Mouse (Mus musculus): ENCODE data around the gene Inhbe. TPM values are rescaled to one million over a fixed set of nuclear protein-coding genes. Genes with fewer than 3 reads are reported as not detected.

The Inhbe gene
- total RNA-seq, 2 experiments from 2014 or later = not detected

GRCm38 (mm10) chr10:127343029-127343428 is 11.2 kb downstream of the Inhbe start:
- DNase-seq = no peak

DNA sequence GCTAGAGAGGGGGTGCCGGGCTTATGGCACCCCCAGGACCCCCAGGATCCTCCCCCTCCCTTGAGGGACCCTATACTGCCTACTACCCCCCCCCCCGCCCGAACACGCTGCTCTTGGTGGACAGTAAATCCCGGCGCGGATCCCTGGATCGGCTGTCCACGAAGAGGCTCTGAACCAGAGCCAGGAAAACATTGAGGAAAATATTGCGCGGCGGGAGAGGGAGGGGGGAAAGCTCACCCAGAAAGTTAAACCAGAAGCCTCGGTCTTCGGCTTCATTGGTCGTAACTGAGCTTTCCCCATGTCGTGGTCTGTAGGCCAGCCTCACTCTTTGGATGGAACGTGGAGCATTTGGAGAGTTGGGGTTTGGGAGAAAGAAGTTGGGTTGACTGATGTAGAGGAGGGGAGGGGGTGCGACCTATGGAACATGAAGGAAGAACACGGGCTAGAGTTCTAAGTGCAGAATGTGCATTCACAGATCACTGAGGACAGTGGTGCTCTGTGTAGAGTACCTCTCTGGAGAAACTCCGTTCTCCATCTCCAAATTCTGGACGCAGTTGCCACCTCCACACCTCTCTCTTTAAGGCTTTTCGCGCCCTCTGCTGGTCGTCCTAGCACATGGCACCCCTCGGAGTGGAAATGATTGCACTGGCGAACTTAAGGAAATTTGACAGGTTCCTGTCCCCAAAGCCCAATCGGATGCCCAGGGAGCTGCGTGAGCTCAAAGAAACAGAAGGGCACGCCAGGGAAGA is 12.1 kb downstream of the Inhbe start, which contains the start of gene Gli1:
Gene Gli1 (minus strand): TSS at position 84 of the 749 bp plus-strand sequence.
- DNase-seq = peak; percentile 88 to 90

DNA sequence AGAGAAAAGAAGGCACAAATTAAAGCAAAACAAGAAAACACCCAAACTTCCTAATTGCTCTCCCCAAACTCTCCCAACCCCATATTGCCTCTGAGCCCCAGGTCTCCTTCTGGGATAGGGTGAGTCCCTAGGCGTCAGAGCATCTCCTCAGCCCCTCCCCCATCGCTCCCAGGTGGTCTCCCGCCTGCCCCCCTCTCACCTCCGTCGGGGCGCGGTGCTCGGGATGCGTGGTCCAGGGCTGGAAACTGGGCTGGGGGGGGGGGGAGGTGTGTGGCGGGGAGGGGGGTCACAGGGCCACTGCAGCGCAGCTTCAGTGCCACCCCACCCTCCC is 12.9 kb downstream of the Inhbe start:
- no peak for DNase-seq

- no peak for DNase-seq
Observed at GRCm38 (mm10) chr10:127340577-127341359, 13.4 kb downstream of the Inhbe start.

- DNase-seq = peak; percentile 48 to 67
Observed at GRCm38 (mm10) chr10:127339683-127340576, 14.3 kb downstream of the Inhbe start.

DNA sequence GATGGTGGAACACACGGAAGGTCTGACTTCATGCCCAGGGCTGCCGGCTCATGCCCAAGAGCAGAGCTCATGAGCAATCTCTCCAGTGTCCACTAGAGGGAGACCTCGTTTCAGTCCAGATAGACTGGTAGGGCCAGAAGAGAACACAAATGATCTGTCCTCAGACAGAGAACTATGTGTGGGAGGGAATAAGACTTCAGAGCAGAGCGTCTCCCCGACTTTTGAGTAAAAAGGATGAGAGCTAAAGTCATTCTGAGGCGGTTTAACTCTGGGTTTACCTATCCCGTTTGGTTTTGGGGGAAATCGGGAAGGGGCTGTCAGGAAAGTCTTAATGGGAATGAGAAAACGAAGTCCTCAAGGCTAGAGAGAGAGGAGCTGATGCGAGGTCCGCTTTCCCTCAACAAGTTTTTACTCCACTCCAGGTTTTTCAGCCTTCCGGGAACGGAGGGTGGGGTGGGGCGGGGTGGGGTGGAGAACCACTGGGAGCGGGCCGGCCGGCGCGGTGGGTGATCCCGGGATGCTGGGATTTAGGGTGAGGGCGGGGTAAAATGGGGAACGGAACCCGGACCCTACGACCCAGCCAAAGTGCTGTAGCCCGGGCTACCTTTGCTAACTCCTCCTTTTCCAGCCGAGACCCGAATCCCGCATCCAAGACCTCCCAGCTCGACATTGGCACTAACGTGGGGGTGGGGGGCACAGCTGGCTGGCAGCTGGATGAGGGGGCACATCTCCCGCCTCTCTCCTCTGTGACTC is 15.1 kb downstream of the Inhbe start:
- DNase-seq = peak; percentile 82 to 87

GRCm38 (mm10) chr10:127337536-127338099 is 16.6 kb downstream of the Inhbe start:
- DNase-seq = no peak

- DNase-seq = no peak
Observed at GRCm38 (mm10) chr10:127336952-127337351, 17.3 kb downstream of the Inhbe start.

DNA sequence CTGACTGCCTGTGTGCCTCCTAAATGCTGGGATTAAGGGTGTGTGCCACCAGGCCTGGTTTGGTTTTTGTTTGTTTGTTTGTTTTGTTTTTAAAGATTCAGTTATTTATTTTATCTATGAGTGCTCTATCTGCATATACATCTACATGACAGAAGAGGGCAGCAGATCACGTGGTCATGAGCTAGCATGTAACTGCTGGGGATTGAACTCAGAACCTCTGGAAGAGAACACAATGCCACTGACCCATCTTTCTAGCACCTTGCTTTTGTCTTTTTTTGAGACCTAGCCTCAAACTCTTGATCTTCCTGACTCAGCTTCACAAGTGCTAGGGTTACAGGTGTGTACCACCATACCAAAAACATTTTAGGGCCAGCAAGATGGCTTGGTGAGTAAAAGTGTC is 18.9 kb downstream of the Inhbe start:
- DNase-seq = no peak

GRCm38 (mm10) chr10:127333152-127333551 is 21.1 kb downstream of the Inhbe start:
- DNase-seq = no peak

GRCm38 (mm10) chr10:127332211-127332874 is 21.9 kb downstream of the Inhbe start:
- no peak for DNase-seq

DNA sequence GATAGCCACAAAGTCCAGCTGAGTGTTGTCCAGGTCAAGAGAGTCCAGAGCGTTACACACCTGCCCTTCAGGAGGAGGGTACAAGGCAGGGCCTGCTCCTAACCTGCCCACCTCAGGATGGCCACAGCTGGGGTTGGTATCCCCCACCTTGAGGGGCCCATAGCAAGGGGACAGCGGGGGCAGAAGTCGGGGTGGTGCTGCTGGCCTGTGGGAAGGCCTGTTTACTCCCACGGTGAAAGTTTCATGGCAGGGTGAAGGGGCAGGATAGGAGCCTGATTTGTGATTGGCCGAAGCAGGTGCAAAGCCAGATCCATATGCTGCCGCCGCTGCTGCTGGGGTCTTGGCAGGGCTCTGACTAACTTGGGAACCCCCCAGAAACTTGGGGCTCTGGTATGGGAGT is 24.0 kb downstream of the Inhbe start:
- no peak for DNase-seq

DNA sequence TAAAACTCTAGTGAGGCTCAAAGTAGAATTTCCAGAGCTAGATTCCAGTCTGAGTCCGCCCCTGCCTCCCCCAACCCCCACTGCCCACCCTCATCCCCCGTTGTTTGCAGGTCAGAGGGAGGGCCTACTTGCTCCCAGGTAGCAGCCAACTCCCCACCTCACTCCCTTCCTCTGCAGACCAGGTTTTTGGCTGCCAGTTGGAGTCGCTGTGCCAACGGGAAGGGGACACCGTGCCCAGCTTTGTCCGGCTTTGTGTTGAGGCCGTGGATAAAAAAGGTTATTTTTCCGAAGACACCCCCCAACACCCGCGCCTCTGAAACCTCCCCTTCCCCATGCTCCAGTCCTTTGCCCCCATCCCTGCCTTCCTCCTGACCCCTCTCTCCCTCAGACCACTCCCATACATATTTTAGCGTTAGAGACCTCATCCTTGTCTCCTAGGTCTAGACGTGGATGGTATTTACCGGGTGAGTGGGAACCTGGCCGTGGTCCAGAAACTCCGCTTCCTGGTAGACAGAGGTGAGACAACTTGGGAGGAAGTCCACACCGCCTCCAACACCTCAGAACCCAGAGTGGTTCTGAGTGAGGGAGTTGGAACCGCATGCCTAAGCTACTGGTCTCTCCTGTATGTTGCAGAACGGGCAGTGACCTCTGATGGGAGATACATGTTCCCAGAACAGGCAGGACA is 26.6 kb downstream of the Inhbe start:
- no peak for DNase-seq

DNA sequence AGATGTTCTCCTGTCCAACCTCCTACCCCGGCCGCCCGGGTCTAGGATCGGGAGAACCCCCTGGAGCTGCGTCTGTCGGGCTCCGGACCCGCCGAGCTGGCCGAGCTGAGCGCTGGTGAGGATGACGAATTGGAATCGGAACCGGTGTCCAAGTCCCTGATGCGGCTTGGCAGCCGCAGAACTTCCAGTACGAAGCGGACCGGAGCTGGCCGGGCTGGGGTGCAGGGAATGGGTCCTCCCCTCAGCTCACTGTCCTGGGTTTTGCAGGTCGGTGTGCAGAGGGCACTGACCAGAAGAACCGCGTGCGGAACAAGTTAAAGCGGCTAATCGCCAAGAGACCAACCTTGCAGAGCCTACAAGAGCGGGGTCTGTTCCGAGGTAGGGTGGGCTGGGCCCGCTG is 27.4 kb downstream of the Inhbe start:
- peak; percentile 44 to 69 for DNase-seq

DNA sequence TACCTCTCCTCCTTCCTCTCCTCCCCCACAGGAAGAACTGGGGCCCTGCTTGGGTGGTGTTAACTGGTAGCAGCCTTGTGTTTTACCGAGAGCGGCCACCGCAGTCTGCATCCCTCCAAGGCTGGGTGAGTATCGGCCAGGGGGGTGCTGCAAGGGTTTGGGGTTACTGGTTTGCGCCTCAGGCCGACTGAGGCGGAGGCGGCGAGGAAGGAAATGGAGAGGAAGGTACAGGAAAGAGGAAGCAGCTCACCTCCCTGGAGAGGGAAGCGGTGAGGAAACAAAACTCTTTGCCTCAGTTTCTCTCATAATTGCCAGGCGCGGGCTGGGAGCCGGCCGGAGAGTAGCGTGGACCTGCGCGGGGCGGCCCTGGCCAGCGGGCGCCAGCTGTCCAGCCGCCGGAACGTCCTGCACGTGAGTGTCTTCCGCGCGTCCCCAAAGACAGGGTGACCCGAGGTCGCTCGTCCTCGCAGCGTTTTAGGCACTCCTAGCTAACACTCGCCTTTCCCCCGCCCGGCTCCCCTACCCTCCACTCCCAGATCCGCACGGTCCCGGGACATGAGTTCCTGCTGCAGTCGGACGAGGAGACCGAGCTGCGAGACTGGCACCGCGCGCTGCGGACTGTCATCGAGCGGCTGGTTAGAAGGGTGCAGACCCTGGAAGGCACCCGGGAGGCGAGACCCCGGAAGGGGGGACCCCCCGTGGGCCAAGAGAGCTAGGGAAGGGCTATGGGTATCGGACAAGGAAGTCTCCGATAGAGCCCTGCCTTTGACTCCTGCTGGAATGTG is 28.0 kb downstream of the Inhbe start:
- peak; percentile 29 to 58 for DNase-seq

- no peak for DNase-seq
Observed at GRCm38 (mm10) chr10:127325454-127326016, 28.7 kb downstream of the Inhbe start.

DNA sequence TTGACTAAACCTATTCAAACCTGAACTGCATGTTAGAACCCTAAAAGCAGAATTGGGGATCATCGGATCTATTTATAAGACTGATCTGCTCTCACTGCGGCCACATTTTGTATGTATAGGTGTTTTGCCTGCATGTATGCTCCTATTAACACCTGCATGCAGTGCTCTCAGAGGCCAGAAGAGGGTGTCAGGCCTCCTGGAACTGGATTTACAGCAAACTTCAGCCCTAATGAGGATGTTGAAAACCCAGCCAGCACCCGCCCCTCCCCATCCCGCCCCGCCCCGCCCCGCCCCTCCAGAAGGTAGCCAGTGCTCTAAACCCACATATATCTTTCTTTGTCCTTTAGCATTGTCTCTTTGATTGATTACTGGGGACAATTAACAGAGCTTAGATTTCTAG is 29.7 kb downstream of the Inhbe start:
- DNase-seq = peak in 1 of 2 experiments; percentile 60

GRCm38 (mm10) chr10:127323131-127323855 is 30.9 kb downstream of the Inhbe start:
- DNase-seq = no peak
